Mouse (Mus musculus) thymus, adult 18-20 months (tissue): ENCODE measurements around the gene Ssc4d.
A peak's percentile ranks its signal among the peaks of the same experiment; 100 is the strongest.

Source experiments
- DNase-seq, 2 experiments: peaks; one replicate each; pipeline ENCODE4 v3.0.0; 2022; ENCODE audit warnings: mixed read lengths in 2 of 2

Gene Ssc4d

GRCm38 (mm10) chr5:135974365-135974764, at the start of gene Ssc4d:
TSS of gene Ssc4d (minus strand) at chr5:135974531.
- DNase-seq = no peak

DNA sequence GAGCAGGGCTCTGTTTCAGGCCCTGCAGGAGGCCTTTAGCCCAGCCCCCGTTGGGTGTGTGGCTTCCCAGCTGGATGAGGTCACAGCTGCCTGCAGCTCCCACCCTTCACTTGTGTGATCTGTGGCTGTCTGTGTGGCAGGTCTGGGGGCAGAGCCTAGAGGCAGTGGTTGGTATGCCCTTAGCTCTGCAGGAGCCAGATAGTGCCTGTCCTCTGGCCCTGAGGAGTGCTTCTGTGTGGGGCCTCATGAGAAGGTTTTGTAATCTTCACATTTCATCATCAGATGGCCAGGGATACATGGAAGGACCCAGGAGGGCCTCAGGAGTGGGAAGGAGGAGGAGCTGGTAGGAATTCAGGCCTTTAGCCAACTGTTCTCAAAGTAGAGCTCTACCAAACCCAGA, 45.6 kb upstream of the Ssc4d start:
- DNase-seq = no peak

GRCm38 (mm10) chr5:136018726-136019125, 44.4 kb upstream of the Ssc4d start:
- no peak for DNase-seq

DNA sequence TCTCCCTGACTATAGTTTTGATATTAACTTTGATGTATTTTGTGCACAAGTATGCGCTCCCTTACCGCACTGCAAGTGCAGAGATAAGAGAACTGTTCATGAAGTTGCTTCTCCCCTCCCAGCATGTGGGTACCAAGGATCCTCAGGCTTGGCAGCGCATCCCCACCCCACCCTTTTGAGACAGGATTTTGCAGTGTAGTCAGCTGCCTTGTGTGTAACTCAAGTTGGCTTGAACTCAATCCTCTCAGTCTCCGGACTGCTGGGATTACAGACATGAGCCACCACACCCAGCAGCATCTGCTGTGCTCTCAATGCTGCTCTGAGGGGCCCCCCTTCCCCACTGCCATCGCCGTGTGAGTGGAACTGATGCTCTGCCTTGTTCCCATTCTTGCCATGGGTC, 42.9 kb upstream of the Ssc4d start:
- DNase-seq = no peak

DNA sequence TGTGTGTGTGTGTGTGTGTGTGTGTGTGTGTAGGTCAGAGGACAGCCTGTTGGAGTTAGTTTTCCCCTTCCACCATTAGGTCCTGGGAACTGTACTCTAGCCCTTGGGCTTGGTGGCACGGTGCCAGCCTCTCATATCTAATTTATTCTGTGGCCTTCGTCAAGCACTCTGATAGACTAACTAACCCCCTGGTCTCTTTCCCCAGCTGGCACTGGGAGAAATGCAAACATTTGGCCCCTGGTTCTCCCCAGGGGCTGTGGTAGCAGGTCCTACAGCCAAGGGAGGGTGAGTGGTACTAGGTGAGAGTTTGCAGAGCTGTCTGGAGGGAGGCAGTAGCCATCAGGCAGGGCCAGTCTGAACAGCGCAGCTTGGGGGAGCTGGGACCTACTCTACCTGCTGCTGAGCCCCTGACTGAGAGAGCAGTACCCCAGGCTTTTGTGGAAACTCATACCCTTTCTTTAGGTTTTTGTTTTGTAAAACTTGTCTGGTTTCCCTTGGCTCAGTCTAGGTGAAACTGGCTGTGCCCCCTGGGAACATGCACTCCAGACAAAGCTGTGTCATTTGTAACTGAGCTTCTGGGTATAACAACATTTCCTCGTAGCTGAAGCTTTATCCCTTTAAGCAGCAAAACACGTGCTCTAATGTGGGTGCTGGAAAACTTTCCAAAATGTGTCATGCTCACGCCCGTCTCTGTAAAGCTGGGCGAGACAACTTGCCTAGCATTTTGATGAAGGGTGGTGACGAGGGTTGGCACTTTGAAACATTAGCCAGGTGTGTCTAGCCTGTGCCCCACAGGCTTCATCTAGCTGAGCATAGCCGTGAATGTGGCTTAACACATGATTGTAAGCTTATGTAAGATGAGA, 41.9 kb upstream of the Ssc4d start:
- DNase-seq = no peak

- no peak for DNase-seq
Measured at GRCm38 (mm10) chr5:136015586-136015985, 41.3 kb upstream of the Ssc4d start.

- DNase-seq = no peak
Measured at GRCm38 (mm10) chr5:136014877-136015276, 40.5 kb upstream of the Ssc4d start.

GRCm38 (mm10) chr5:136007745-136008144, 33.4 kb upstream of the Ssc4d start:
- no peak for DNase-seq

- no peak for DNase-seq
Measured at GRCm38 (mm10) chr5:136004537-136004936, 30.2 kb upstream of the Ssc4d start.

GRCm38 (mm10) chr5:136002751-136003151, 28.4 kb upstream of the Ssc4d start:
- no peak for DNase-seq

- no peak for DNase-seq
Measured at GRCm38 (mm10) chr5:136002325-136002724, 28.0 kb upstream of the Ssc4d start.

- DNase-seq = no peak
Measured at GRCm38 (mm10) chr5:136001222-136001621, 26.9 kb upstream of the Ssc4d start.

DNA sequence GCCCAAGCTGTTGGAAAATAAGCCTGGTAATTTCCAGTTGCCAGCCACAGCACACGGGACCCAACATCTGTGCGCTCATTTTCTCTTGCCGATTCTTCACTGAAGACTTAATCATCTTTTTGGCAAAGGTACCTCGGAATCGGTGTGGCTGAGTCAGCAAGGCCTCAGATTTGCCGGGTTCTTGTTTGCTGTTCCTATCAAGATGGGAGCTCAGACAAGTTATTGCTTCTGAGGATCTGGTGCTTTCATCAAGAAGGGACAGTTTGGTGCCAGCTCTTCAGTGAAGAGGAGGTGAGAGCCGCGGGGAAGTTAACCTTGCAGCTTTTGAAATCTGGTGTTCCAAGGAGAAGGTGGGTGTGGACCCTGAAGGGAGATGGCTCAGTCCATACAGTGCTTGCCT, 21.8 kb upstream of the Ssc4d start:
- no peak for DNase-seq

DNA sequence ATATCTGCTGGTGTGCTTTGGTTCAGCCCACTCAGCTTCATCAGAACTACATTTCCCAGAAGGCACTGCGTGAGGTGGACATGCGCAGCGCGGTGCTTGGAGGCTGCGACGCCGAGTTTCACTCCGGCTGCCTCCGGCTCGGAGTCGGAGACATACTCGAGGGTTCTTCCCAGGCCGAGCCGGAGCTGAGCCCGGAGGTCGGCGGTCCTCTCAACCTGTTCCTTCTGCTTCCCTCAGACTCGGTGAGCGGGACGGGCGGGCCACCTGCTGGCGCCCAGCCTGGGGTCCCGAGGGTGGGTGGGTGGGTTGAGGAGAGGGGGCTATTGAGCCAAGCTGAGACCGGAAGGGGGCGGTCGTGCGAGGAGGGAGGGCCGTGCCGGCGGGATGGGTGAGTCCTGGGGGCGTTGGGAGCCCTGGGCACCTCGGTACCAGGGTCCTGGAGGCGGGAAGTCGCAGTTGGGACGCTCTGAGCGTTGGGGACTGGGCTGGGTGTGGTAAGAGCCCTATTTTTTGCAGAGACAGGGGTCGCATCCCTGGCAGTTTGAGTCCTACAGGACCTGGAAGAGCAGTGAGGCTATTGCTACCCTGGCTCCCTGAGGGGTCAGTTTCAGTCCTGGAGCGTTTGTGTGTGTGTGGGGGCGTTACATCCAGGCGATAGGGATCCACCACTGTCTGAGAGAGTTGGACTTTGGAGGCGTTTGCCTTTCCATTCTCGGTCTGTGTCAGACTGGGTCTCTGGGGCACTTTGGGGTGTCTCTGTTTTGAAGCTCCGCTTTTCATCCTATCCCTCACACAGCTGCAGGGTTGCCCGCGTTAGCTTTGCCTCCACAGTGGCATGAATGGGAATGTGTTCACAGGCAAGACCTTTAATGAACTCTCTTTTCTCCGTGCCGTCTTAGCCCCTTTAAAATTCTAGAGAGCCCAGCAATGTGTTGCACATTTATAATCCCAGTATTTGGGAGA, 20.7 kb upstream of the Ssc4d start, which contains the start of gene Dtx2:
Gene Dtx2 (plus strand): TSS at position 76 of the 963 bp plus-strand sequence.
- peak; percentile 79 to 83 for DNase-seq

DNA sequence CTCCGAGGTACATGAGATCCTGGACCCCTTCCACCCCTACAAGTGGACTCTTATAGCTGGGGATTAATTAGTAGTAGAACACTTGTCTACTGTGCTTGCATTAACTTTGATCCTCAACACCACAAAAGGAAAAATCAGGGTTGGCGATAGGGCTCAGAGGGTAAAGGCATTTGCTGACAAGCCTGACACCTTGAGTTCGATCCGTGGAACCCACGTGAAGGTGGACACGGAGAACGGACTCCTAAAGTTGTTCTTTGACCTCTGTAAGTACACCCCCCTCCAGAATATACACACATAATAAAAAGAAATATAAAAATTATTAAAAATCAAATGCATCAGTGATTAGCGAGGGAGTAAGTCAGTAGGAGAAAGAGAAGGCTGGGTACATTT, 20.0 kb upstream of the Ssc4d start:
- DNase-seq = no peak

GRCm38 (mm10) chr5:135993381-135993965, 19.1 kb upstream of the Ssc4d start:
- DNase-seq = no peak

GRCm38 (mm10) chr5:135990601-135991000, 16.3 kb upstream of the Ssc4d start:
- no peak for DNase-seq

- no peak for DNase-seq
Measured at GRCm38 (mm10) chr5:135987248-135987647, 12.9 kb upstream of the Ssc4d start.

- DNase-seq = no peak
Measured at GRCm38 (mm10) chr5:135984546-135985044, 10.3 kb upstream of the Ssc4d start.

GRCm38 (mm10) chr5:135982398-135982797, 8.1 kb upstream of the Ssc4d start:
- DNase-seq = no peak

- no peak for DNase-seq
Measured at GRCm38 (mm10) chr5:135979904-135980303, 5.6 kb upstream of the Ssc4d start, which contains the start of gene Zp3. TSS of gene Zp3 (plus strand) at chr5:135980099.

DNA sequence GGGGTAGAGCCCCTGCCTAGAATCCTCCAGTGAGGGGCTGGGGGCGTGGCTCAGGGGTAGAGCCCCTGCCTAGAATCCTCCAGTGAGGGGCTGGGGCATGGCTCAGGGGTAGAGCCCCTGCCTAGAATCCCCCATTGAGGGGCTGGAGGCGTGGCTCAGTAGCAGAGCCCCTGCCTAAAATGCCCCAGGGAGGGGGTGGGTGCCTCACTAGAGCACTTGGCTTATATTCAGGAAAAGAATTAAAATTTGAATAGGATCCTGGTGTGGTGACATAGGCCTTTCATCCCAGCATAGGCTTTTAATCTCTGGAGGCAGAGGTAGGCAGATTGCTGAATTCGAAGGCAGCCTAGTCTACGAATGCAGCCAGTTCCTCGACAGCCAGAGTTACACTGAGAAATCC, 5.0 kb upstream of the Ssc4d start:
- no peak for DNase-seq
